Mouse (Mus musculus) gastrocnemius, postnatal 10 days (tissue): ENCODE results near the gene Atp6v1c2. TPM values are rescaled to one million over a fixed set of nuclear protein-coding genes. Genes with fewer than 3 reads are reported as not detected.

ENCODE experiments used
- DNase-seq: peaks from one replicate; pipeline ENCODE4 v3.0.0; 2021; ENCODE audit warnings: mixed read lengths
- total RNA-seq, 2 experiments: library from RNA; stranded (reverse); gene quantifications; 2 replicates each; pipeline ENCODE4 v1.2.3; 2021

The Atp6v1c2 gene
- total RNA-seq, 2 experiments from 2014 or later: not detected

GRCm38 (mm10) chr12:17324549-17325470 is 4.3 kb downstream of the Atp6v1c2 start:
- DNase-seq: peak; percentile 6

DNA sequence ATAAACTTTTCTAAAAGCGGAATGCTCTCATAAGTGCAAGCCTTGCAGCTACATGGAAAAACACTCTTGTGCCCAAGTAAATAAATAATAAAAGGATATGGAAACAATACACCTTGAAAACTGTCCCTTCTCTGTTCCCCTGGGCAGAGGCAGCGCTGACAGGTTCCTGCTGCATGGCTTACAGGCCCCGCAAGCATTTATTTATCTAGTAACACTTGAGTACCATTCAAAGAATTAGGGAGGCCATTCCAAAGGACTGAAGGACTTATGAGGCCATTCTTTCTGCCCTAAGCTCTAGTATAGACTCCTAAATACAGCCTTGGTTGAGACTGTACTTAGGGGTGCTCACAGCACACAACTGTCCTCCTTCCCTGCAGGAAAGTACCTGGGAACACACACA is 10.7 kb downstream of the Atp6v1c2 start:
- no peak for DNase-seq

DNA sequence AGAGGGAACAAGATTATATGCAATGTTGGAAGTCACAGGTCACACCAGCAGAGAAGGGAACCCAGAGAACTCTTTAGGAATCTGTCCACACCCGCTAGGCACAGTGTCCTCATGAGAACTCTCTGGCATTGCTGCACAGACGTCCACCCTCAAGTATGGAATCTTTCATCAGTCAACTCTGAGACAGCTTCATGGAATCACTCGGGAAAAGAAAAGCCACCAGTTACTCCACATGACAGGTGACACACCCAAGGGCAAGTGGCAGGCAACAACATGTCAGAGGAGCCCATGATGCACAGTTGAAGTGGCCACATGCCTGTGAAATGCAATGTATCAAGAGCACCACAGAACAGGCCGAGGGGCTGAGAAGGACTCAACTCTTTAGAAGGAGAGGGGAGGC is 11.2 kb downstream of the Atp6v1c2 start:
- no peak for DNase-seq

DNA sequence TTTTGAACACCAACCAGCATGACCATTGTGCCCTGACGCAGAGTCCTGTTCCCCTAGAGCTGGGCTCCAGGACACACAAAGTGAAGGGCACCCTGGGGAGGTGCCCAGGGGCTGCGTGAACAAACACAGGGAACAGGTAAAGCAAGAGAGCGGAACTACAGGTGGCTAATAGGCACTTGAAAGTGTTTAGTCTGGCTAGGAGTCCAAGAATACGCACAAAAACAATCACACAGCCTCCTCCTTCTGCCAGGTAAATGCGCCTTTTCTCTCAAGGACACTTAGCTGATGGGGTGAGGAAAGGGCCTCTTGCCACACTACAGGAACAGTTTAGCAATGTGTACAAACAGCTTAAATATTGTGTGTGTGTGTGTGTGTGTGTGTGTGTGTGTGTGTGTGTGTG is 13.1 kb downstream of the Atp6v1c2 start:
- no peak for DNase-seq

DNA sequence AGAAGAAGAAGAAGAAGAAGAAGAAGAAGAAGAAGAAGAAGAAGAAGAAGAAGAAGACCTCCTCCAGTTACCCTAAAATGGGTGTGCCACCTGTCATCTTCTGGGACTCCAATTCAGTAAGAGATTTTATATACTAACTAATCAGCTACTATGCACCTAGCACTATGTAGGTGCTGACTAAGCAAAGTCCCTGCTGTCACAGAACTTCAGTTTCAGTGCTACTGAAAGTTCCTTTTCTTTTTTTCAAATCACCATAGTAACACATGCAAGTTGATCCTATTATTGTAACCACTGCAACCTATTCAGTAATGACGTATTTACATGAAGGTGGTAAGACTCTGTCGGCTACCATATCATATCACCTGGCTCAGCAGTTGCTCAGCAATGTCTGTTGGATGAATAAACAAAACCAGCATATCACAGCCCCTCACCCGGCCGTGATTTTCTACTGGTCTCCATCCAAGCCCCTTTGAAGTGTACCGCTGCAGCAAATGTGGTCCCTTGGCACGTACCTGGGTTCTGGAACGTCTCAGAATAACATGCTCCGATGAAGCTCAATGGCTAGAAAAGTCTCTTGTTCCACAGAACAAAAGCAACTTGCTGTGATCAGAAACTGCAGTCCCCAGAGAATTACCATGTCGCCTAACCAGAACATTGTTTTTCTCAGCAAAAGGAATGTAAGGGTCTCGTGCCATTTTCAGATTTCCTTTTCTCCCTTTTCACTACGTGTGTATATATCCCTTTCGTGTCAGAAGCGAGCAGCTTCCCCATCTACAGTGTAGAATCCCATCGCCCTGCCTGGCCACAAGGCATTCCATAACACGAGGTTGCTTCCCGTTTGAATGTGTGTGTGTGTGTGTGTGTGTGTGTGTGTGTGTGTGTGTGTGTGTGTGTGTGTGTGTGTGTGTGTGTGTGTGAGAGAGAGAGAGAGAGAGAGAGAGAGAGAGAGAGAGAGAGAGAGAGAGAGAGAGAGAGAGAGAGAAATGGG is 18.0 kb downstream of the Atp6v1c2 start:
- DNase-seq: no peak

DNA sequence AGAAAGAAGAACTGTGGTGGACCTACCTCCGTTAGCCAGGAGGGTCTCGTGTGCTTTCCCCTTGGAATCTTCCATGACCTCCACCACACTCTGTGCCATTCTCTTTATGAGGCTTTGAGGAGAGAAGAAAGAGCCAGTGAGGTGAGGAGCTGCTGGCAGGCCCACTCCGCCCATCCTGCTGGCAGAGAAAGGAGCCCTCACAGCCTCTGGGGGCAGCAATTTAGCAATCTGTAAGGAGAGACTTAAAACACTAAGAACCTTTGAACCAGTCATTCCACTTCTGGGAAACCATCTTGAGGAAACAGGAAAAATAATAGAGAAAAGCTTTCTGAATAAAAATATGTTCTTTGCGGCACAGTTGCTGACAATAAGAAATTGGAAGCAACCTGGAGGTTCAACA is 20.9 kb downstream of the Atp6v1c2 start:
- DNase-seq: no peak

GRCm38 (mm10) chr12:17305445-17305844 is 23.7 kb downstream of the Atp6v1c2 start:
- no peak for DNase-seq

DNA sequence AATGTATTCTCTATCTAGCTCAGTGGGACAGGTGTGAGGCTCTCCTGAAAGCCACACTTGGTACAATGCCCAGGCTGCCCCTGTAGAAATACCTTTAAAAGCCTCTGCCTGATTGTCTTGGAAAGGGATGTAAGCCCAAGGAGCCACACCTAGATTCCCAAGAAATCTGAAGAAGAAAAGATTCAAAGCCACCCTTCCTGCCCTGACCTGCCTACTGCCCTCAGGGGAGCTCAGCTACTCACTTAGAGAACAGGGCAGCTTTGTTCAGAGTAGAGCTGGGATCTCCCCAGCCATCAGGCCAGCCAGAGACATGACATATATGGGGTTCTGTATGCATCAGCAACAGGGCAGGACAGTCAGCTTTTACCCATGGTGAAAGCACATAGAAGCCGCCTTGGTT is 29.3 kb downstream of the Atp6v1c2 start:
- DNase-seq: no peak

GRCm38 (mm10) chr12:17296899-17297298 is 32.3 kb downstream of the Atp6v1c2 start:
- DNase-seq: no peak

DNA sequence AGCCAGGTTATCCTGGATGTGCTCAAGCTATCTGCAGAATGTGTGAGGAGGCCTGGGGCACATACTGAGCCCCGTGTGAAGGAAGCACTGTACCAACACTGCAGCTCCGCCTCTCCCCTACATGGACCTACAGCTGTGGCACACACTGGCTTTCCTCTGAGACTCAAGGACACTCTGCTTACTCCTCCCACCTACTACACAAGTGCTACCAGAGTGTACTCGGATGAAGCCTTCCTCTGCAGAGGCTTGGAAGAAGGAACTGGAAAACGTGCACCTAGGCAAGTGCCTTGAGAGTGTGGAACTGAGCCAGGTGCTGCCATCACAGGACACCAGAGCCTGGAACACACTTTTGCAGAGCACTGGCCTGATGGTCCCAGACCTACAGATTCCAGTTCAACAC is 38.6 kb downstream of the Atp6v1c2 start:
- no peak for DNase-seq

DNA sequence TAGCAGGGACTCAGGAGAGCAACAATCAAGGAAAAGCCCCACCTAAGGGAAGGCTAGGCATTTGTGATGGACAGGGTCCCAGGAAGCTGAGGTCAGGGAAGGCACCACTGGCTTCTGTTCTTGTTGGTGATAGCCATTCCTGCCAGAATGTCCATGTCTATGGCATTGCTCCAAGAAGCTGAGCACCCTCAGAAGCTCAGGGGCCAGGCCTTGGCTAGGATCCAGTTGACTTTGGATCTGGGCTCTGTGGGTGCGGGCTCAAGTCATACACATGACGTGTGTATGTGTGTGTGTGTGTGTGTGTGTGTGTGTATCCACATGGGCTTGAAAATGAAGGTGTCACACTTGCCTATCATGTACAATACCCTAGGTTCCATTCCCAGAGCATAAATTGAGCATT is 39.2 kb downstream of the Atp6v1c2 start:
- no peak for DNase-seq

- DNase-seq: no peak
Measured at GRCm38 (mm10) chr12:17289060-17289459, 40.1 kb downstream of the Atp6v1c2 start.

DNA sequence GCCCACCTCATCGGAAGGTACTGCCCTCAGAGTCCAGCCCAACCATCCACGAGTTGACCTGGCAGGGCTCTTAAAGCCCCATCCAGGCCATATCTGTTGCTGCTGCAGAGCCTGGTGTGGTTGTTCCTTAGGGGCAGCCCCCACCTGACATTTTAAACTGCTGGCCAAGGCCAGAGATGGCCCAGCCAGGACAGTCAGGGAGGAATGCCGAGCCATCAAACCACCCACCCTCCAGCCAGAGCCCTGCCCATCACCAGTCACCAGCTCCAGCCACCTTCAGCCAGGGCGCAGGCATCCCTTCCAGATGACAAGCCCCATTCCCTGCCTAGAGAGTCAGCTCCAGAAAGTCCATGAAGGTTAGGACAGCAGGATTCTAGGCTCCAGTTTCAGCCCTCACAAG is 40.7 kb downstream of the Atp6v1c2 start:
- DNase-seq: no peak

DNA sequence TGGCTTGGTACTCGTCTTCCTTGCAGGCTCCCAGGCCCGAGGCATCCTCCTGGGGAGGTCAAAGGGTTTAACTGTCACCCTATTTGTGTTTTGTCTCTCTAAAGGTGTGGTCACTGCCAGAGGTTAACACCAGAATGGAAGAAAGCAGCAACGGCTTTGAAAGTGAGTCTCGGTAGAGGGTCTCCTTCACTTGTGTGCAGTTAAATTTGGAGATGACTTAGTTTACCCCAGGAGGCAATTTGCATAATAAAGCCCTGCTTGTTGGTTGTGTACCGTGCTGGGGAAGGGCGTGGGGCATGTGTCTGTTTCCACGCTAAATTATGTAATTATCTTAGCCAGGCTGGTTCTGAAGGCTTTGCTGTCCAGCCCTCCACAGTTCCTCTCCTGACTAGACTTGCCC is 55.3 kb downstream of the Atp6v1c2 start:
- DNase-seq: no peak

- DNase-seq: peak; percentile 43
Measured at GRCm38 (mm10) chr12:17271272-17271671, 57.9 kb downstream of the Atp6v1c2 start.

DNA sequence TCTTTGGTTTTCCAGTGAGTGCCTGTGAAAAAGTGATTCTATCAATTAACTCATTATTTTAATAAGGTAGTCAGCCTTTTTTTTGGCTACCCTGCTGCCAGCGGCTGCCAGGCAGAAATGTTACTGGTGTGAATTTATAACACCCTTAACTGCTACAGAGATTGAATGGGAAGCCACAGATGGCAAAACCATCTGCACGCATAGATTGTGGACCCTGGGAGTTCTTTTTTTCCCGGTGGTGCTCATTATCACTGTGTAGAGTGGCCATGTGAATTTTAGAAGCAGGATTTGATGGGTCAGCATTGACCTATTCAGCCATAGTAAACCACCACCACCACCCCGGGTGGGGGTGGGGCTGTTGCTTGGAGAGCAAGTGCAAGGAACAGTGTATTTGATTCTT is 61.8 kb downstream of the Atp6v1c2 start:
- DNase-seq: no peak

GRCm38 (mm10) chr12:17266673-17266990 is 62.5 kb downstream of the Atp6v1c2 start:
- DNase-seq: no peak

DNA sequence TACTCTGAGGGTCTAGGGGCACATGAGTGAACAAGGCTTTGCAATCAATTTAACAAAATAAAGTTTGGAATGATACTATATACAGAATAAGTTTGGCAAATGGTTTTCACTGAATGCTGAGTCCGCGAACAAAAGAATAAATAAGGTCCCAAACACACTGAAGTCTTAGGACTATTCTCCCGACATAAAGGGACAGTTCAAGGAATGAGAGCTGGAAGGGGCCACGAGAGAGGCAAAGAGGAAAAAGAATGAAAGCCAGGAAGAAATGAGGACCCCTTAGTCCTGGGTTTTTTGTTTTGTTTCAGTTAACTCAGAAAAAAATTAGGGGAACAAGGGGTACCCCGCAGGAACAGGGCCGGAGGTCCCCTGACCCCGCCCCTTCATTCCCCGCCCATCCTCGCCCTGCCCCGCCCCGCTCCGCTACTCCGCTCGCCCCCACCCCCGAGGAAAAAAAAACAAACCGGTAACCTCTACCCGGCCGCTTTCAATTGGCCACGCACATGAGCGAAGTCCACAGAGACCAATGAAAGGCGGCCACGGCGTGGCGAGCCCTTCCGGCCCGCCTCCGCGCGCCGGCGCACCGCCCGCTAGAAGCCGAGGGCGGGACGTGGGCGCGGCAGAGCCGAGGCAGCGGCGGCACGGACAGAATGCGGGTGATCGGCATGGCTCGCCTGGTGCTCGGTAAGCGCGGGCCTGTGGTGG is 63.0 kb downstream of the Atp6v1c2 start, which contains the start of gene Pdia6:
Gene Pdia6, plus strand, starts transcription at position 575 of the 702 bp plus-strand sequence.
- peak; percentile 91 for DNase-seq

DNA sequence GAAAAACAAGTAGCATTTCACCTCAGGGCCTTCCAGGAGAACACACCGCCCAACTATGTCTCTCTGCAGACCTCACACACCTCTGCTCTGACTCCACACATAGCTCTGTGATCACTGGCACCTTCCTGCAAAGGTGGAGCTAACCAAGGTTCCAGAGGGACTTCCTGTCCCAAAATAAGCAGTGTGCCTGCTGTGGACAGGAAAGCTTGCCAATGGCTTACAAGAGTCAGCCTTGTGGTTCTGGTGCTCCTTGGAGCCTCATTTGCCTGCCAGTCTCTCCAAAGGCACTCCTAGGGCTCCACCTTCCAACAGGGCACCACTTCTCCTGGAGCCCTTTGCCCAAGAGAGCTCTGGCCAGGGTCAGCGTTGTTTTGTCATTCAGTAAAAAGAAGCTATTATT is 64.3 kb downstream of the Atp6v1c2 start:
- no peak for DNase-seq

DNA sequence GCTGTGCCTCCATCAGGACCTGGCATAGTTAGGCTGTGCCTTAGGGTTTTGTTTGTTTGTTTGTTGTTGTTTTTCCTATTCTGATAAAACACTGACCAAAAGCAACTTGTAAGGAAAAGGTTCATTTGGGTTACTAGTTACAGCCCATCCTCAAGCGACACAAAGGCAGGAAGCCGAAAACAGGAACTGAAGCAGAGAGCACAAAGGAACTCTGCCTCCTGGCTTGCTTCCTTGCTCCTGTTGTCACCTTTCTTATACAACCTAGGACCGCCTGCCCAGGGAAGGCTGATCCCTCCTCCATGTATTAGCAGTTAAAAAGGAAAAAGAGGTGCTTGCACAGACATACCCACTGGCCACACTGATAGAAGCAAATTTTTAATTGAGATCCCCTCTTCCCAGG is 65.3 kb downstream of the Atp6v1c2 start:
- DNase-seq: no peak

- DNase-seq: no peak
Measured at GRCm38 (mm10) chr12:17261005-17261404, 68.2 kb downstream of the Atp6v1c2 start.

- DNase-seq: no peak
Measured at GRCm38 (mm10) chr12:17258431-17258830, 70.7 kb downstream of the Atp6v1c2 start.
